Mouse (Mus musculus): Measurements from ENCODE around the gene Atoh8.

Gene Atoh8

DNA sequence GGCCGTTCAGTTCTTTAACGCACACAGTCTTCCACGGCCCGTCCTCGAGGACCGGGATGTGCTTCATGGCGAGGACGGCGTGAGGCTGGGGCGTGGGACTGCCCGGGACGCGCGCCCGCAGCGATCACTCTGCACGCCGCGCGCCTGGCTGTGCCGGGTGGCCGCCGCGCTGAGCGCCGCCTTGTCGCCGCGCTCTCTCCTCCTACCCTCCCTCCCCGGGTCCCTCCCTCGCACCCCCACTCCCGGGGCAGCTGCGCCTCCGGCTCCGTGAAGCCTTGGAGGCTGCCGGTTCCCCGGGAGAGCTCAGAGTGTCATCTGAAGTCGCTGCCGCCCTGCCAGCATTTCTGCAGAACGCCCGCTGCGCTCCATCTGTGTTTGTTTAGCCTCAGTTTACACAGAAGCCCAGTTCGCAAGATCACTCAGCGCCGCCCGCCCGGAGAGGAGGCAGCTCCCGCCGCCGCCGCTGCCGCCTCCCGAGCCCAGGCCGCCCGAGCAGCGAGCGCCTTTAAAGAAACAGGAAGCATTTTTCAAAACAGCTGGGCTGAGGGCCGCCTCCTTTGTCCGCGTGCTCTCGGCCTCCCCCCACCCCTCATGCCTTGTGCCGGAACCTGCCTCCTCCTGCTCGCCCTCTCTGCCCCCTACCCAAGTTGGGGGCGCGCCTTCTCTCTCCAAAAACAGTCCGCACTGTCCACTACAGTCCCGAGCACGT is at the start of gene Atoh8:
TSS of gene Atoh8 (minus strand) at position 480 of the 709 bp plus-strand sequence.
- peak; percentile 73 for DNase-seq (ENCODE audit: low spot score)

DNA sequence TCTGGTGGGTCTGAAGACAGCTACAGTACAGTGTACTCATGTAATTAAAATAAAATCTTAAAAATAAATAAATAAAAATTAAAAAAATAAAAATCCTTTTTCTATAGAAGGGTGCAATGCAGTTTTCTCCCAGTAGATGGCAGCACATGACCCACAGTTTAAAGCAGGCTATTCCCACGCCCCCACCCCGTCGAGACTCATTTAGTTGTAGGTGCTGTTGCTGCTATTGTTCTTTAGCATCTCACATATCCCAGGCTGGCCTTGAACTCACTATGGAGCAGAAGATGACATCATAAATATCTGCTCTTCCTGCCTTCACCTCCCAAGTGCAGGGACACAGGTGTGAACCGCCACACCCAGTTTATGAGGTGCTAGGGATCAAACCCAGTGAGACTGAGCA is 48.5 kb upstream of the Atoh8 start:
- DNase-seq (ENCODE audit: low spot score) = peak; percentile 52

DNA sequence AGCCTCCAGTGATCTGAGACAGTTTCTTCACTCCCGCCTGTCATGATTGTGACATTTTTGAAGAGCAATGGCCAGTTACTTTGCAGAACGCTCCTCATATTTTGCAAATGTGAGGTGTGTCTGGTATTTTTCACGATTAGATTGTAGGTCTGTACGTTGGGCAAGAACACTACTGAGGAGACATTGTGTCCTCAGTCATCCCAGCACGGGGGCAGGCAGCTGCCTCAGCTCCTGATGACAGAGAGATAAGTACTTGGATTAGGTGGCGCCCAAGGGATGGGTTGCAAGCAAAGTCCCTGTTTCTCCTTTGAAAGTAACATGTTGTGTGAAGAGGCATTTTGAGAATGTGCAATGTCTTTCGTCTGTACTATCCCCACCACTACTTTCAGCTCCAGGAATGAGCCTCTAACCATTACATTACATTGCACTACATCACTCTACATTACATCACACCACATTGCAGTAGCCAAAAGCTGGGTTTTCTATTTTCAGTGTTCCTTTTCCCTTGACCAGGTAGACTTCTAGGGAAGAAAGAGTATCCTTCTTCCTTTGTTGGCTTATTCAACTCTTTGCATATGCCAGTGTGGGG is 45.1 kb upstream of the Atoh8 start:
- DNase-seq (ENCODE audit: low spot score) = no peak

DNA sequence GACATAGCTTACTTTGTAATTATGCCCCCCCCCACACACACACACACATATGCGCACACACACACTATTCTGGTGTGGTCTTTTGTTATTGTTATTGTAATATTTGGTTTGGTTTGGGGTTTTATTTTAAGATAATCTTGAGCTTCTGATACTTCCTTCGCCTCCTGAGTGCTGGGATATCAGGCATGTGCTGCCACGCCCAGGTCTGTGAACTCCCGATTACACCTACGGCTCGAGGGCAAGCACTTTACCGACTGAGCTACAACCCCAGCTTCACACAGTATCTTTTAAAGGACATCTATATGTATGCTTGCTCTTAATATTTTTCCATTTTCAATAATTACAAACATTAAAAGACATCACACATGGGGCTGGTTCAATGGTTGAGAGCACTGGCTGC is 44.1 kb upstream of the Atoh8 start:
- no peak for DNase-seq (ENCODE audit: low spot score)

DNA sequence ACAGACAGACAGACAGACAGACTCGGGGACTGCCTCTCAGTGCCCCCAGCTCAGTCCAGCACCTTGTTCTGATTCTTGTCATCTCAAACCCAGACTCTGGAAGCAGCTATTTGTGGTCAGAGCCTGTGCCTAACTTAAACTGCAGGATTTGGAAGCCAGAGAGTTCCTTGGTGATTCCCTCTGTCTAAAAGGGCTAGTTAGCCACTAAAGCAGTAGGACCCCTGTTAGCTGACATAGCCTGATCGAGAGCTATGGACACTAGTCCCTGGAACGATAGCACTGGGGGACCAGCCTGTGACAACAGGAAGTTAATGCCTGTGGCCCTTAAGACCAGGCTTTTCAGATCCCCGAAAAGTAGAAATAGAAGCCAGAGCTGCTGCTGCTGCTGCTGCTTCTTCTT is 43.5 kb upstream of the Atoh8 start:
- no peak for DNase-seq (ENCODE audit: low spot score)

DNA sequence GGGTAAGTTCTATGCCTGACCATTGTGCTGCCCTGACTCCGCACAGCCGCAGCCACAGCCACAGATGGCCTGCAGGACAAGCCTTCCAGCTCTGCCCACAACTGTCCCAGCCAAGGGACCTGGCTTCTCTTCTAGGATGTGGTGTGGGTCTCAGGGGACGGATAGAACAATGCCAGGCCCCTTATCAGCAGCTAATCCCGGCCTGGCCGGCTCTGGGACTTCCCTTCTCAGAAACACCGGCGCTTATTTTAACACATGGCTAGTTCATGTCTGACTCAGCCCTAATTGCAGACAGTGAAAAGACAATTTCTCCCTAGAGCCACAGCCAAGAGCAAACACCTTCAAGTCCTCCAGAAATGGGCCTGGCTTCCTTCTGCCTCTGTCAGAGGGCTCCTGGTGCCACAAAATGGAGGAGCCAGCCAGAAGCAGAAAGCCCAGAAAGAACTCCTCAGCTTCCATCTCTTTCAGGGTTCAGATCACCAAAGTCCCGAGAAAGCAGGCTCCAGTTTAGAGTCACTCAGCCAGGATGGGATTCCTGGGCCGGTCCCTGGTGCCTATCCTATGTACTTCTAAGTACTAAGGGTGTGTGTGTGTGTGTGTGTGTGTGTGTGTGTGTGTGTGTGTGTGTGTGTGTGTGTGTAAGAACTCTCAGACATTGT is 42.3 kb upstream of the Atoh8 start:
- DNase-seq (ENCODE audit: low spot score) = no peak

DNA sequence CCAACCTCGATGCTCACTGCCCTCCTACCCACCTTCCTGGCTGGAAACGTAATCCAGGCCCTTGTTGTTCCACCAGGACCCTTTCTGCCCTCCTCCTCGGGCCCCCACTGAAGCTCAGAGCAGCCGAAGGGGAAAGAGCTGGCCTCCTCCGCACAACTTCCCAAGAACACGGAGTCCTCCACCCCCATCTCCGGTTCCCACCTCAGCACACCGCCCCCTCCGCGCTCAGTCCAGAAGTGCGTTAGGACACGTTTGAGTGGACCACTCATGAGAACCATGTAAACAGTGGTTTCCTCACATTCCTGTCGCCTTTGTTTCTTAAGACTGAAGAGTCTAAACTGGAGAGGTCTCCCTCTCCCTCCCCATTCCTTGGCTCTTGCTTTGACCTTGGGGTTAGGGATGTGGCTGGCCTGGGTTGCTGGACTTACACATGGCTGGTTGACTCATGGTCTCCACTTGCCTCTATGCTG is 41.6 kb upstream of the Atoh8 start:
- DNase-seq (ENCODE audit: low spot score) = no peak

DNA sequence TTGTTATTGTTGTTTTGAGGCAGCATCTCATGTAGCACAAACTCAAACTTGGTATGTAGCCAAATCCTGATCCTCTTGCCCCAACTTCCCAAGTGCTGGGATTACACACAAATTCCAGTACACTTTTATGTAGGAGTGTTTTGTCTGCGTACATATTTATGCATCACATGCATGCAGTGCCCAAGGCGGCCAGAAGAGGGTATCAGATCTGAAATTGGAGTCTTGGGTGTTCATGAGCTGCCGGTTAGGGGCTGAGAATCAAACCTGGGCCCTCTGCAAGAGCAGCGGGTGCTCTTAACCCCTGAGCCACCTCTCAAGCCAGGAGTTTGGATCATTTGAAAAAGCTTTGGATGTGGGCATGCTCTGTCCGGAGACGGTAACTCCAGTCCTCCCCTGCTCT is 40.8 kb upstream of the Atoh8 start:
- no peak for DNase-seq (ENCODE audit: low spot score)

DNA sequence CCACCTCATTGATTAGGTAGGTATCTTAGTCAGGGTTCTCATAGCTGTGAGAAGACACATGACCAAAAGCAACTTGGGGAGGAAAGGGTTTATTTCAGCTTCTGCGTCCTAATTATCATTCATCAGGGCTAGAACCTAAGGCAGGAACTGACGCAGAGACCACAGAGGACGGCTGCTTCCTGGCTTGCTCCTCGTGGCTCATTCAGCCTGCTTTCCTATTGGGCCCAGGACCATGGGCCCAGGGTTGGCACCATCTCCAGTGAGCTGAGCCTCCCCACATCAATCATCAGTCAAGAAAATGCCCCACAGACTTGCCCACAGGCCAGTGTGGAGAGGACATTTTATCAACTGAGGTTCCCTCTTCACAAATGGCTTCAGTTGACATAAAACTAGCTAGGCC is 40.1 kb upstream of the Atoh8 start:
- DNase-seq (ENCODE audit: low spot score) = no peak

DNA sequence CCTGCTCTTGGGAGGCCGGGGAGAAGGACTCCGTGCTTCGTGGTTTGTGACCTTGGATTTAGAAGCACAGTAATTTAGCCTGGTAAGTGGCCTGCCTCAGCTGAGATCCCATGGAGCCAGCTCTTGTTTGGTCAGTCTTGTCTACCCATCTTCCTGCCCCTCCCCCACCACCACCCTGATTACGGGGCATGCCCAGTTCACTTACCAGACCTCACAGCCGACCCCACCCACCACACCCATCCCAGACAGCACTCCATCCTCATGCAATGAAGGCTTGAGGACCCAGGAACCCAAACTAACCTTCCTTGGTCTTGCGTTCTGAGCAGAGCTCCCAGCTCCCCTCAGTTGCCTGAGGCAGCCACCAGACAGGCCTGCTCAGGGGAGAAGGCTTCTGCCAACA is 37.8 kb upstream of the Atoh8 start:
- DNase-seq (ENCODE audit: low spot score) = no peak

DNA sequence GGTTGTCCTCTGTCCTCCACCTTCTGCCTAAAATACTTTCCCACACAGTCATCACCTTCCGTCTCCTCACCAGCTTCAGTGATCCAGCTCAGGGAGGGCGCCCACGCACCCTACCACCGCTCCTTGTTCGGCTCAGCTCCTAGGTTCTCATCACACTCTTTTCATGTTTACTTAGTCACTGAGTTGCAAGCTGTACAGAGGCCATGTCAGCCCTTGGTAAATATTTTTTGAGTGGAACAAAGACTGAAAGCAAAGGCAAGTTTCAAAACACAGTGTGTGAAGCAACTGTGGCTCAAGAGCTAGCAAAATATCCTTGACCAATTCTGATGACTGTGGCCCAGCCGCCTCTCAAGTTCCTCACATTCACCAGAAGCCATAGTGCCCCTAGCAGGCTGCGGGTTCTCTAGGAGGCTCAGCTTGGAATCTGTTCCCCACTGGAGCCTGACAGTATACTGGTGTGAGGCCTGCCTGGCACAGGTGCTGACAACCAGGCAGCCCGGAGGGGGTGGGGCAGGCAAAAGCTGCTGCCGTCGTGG is 36.9 kb upstream of the Atoh8 start:
- DNase-seq (ENCODE audit: low spot score) = peak; percentile 30

DNA sequence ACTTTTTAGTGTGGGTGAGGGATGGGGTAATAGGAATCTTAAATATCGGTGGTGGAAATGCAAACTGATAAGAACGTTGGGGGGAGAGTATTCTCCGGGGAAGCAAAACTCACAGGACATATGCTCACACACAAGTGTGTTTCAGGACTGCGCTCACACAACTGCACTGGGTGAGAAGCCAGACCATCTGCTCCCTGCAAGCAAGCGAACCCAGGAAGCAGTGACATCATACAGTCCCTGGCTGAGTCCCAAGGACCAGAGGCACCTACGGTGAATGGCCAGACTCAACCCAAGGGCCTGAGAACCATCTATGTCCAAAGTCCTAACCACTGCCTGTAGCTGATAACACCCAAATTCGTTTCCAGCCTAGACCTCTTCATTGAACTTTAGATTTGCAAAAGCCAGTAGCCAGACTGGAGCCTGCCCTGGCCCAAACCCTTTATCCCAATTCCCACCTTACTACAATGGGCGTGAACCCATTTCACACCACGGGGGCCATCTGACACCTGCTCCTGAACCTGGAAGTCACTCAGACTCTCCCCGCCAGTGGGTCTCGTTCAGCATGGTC is 35.7 kb upstream of the Atoh8 start:
- no peak for DNase-seq (ENCODE audit: low spot score)

DNA sequence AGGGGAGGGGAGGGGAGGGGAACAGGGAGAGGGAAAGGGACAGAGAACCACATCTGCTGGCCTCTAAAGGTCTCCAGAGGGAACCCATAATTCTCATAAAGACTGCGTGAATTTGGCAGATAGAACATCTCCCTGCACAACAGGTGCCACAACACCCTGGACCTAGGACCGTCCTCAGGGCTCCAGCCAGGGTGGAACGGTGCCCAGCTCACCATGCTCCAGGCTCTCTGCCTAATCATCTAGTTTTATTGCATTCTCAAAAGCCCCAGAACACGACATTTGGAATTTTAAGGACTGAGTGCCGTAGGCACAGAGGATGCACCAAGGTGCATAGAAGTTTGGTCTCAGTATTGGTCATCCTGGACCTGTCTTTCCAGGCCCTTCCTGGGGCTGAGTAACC is 34.9 kb upstream of the Atoh8 start:
- DNase-seq (ENCODE audit: low spot score) = no peak

DNA sequence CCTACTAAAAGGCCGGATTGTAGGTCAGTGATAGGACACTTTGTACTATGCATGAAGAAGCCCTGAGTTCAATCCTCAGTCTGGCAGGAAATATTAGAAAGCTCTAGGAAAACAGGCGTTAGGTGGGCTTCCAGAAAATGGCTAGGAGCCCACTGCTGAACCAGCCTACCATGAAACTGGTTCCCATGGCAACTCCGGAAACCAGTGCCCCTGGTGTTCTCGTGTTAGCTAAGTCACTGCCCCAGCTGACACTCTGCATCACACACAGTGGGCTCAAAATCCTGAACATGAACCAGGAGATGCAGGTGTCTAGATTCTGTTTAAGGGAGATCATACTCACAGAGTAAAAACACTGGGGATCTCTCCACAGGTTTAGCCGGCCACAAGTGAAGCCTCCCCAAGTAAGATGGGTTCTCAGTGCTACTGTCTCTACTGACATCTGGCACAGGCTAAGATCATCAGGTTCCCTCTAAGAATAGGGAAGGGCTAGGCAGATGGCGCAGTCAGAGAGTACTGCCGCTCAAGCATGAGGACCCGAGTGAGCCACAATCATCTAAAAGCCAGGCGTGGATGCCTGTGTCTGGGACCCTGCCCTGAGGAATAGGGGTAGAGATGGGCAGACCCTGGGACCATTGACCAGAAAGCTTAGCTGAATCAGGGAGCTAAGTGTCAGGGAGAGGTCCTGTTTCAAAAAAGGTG is 32.9 kb upstream of the Atoh8 start:
- no peak for DNase-seq (ENCODE audit: low spot score)

DNA sequence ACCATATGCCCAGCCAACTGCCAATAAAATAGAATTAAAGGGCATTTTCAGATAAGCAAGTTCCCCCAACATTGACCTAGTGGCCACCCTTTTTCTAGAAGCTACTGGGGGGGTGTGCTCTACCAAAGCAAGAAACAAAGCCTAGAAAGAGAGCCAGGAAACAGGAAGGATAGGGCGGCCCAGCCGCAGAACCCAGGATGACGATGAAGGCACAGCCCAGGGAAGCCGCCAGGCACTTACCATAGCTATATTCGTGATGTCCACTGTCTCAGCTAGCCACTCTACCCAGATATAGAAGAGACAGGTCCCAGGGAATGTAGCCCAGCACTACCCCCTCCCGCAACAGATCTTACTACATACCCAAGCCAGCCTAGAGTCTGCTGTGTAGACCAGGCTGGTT is 30.3 kb upstream of the Atoh8 start:
- no peak for DNase-seq (ENCODE audit: low spot score)

DNA sequence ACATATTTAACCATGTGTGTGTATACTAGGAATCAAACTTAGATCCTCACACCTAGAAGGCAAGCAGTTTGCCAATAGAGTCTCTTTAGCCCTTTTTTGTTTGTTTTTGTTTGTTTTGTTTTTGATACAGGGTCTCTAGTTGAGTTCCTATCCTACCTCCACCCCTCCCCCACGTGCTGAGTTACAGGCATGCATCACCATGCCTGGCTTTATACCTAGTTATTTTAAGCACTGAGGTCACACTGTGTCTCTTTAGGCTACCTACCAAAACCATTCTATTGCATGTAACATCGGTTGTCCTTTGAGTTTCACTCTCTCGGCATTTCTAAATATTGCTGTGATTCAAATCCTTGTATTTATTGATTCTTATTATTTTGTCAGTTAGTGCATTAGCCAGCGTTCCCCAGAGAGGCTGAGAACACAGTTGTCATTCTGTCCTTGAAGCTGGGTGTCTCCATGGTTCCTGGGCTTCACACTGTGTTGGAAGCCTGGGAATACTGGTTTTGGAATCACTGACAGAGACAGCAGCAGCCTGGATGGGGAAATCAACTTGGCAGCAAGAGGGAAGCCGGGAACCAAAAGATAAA is 28.4 kb upstream of the Atoh8 start:
- DNase-seq (ENCODE audit: low spot score) = no peak

DNA sequence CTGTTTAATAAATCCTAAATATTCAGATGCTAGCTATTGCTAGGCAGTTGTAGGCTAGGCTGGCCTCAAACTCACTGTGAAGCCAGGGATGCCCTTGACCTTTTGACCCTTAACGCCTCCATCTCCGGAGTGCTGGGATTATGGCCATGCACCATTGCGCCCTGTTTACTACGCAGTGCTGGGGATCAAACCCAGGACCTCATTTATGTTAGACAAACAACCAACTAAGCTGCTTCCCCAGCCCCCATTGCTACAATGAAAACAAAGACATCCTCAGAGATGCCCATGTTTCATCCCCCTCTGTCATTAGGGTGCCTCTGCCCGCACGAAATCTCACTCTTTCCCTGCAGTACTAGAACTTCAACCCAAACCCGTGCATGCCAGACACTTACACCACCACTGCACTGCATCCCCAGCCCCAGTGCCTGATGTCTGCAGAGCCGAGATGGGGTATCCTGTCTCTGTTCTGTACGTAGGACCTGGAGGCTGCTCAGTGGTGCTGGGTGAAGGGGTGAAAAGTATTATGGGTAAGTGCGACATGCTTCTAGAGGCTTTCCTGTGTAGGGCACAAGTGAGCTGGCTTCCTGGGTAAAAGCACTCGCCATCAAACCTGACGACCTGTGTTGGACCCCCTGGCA is 26.4 kb upstream of the Atoh8 start:
- DNase-seq (ENCODE audit: low spot score) = no peak

DNA sequence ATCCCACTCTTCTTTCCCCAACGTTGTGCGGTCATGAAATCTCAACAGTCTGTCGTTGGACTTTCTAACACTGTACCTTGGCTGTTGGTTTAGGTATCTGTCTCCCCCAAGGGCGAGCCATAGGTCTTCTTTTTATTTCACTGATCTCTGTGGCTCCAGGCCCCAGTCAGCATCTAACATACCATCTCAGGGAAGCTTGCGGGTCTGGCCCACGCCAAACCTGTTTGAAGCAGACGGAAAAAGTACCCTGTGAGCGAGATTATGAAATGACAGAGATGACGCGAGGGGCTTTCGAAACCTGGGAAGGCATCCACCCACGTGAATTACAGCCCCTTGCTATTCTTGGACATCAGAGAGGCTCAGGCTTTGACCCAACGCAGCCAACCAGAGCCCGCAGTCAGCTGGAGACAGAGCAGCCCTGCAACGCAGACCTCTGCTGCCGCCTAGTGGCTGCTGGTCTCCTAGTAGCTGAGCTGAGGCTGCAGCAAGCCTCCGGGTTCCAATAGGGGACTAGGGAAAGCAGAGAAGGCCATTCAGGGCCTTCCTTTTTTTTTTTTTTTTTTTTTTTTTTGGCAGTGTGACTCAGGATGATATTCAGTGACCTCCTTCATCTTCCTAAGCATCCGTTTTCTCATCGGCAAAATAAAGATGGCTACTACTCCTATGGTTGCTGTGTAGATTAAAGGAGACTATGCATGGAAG is 25.8 kb upstream of the Atoh8 start:
- peak; percentile 94 for DNase-seq (ENCODE audit: low spot score)

DNA sequence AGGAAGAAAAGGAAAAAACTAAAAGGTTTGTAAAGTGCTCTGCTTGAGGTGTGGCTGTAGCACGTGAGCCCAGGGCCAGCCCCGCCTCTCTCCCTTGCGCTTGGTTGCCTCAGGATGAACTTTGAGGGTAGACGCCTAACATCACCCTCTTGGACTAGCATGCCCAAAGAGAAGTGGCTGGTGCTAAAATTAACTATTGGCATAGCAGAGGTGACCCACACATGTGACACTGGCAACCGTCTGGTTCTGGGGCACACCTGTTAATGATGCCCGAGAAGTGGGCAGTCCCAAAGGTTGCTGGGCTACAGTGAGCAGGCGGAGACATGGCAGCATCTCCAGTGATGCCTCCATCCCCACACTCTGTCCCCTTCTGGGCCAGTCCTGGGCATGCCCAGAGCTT is 24.1 kb upstream of the Atoh8 start:
- DNase-seq (ENCODE audit: low spot score) = no peak

DNA sequence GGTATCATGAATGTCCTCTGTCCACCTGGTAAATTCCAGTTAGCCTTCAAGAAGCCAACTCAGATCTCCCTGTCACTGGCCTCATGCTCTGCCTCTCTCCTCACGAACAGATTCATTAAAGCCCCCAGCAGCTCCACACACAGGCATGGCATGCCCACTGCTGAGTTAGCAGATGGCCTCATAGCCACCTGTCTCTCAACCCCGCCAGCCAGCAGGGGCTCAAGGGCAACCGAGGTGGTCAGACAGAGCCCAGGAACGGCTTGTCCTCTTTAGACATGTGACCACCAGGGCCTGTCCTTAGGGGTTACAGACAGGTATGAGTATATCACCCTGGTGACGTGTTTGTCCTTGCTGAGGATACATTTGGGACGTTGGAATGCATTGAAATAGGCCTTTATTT is 19.9 kb upstream of the Atoh8 start:
- no peak for DNase-seq (ENCODE audit: low spot score)

DNA sequence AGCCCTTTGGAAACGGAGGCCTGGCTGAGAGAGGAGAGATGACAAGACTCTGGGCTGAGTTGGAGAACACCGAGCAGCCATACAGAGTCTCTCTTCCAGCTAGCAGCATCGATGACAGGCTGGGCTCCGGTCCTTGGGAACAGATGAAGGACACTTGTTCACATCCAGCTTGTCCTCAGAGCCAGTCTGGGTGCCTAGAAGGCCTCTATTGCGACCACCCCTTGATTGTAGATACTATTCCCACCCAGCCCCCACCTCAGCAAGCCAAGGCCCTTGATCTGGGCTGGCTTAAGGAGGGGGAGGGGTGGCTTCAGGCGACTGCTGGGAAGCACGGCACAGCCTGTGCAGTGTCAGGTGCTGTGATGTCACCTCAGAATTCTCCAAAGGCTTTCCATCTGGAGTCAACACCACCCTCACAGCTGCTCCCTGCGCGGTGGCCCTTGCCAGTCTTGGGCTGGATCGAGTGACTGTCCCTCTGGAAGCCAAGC is 19.3 kb upstream of the Atoh8 start:
- no peak for DNase-seq (ENCODE audit: low spot score)

Measured in urinary bladder, postnatal 14 days (tissue).